Mouse (Mus musculus): ENCODE data around the gene Ccdc92. TPM values are rescaled to one million over a fixed set of nuclear protein-coding genes. Genes with fewer than 3 reads are reported as not detected.

Ccdc92 gene
- total RNA-seq, 2 experiments from 2014 or later, result 0.36 TPM; not detected in 1

DNA sequence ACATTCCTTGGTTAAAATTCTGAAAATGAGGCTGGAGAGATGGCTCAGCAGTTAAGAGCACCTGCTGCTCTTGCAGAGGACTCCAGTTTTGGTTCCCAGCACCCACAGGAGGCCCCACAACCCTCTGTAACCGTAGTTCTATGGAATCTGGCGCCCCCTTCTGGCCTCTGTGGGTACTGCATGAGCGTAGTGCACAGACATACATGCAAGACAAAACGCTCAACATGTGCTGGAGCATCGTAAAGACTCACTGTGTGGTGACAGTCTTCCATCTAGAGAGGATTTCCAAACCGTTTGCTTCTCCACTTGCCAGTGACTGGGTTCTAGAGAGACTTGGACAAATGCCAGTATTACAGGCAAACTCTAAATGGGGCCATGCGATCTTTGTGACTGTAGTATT, 76.6 kb downstream of the Ccdc92 start:
- ATAC-seq (replicated peaks; ENCODE audit: poor library complexity, severe bottlenecking), result no peak

Other genes starting within 250 kb of the Ccdc92 start
- gene Atp6v0a2, start 233.8 kb downstream of the Ccdc92 start, total RNA-seq (2014; fragmentation: Nextera tagmentation), result 17.2 and 22.7 TPM in 2 replicates
- 14.2 and 16.0 TPM in 2 replicates for gene Atp6v0a2, start 233.8 kb downstream of the Ccdc92 start, total RNA-seq (2017)
- not detected in 2 replicates for gene Dnah10, start 137.3 kb downstream of the Ccdc92 start, total RNA-seq (2014; fragmentation: Nextera tagmentation)
- gene Dnah10, start 137.3 kb downstream of the Ccdc92 start, total RNA-seq (2017), result not detected in 2 replicates
- gene Zfp664, start 267 bp upstream of the Ccdc92 start, total RNA-seq (2014; fragmentation: Nextera tagmentation), result 12.6 and 13.1 TPM in 2 replicates
- 8.8 and 11.6 TPM in 2 replicates for gene Zfp664, start 267 bp upstream of the Ccdc92 start, total RNA-seq (2017)
- gene Rflna, start 140.8 kb upstream of the Ccdc92 start, total RNA-seq (2014; fragmentation: Nextera tagmentation), result not detected in 2 replicates
- gene Rflna, start 140.8 kb upstream of the Ccdc92 start, total RNA-seq (2017), result not detected in 2 replicates